Mouse (Mus musculus): ENCODE measurements around the gene Gpr132. TPM values are rescaled to one million over a fixed set of nuclear protein-coding genes. Genes with fewer than 3 reads are reported as not detected.

Gpr132 gene
- total and polyA plus RNA-seq, 3 experiments = 5.4 to 6.5 TPM; not detected in 1

DNA sequence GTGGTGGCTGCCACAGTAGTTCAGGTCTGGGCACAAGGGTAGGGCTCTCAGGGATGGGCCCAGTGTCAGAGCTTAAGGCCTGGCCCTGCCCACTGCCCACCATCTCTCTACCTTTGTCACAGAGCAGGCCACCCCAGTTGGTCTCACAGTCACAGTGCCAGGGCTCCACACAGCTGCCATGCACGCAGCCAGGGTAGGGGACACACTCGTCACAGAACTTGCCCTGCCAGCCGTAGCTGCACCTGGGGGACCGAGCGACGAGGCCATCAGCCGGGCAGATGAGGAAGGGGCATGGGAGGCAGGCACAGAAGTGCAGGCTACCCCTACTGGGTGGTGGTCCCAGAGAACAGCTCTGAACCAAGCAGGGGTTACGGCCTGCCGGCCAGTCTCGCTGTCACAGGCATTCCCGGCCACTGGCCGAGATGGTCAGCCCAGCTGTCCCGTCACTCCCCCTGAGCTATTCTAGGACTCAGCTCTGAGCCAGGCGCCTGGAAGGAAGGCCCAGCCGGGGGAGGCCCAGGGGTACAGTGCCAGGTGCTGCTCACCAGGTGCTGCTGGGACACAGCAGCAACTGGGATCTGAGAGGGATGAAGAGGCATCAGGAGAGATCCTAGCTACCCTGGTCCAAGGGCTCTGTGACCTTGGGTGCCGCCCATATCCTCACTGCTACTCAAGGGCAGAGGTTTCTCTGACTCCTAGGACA is 48.8 kb upstream of the Gpr132 start:
- no peaks in the 10 kb centered on the region for H3K79me2 ChIP-seq (ENCODE audit: control insufficient read depth, insufficient read depth, low read length, poor library complexity)
- H3K36me3 ChIP-seq (ENCODE audit: control insufficient read depth in 1 of 2, insufficient read depth in 2 of 2, low read length in 2 of 2) = no peaks in the 10 kb centered on the region
- TF ChIP-seq NRF1 (IDR thresholded peaks at IDR 0.05; ENCODE audit: insufficient read depth, low read depth, low read length, poor library complexity, severe bottlenecking) = no peak
- TF ChIP-seq POLR2AphosphoS5 (IDR thresholded peaks at IDR 0.05; ENCODE audit: borderline replicate concordance, low read depth, low read length) = no peak
- no peak for TF ChIP-seq TAL1 (IDR thresholded peaks at IDR 0.05; ENCODE audit: low read length)
- no peak for TF ChIP-seq POLR2AphosphoS2 (IDR thresholded peaks at IDR 0.05; ENCODE audit: low read length)
- TF ChIP-seq POLR2A (IDR thresholded peaks at IDR 0.05; ENCODE audit: control insufficient read depth in 1 of 2, insufficient read depth in 1 of 2, low read depth in 1 of 2, low read length in 2 of 2, poor library complexity in 1 of 2) = no peak
- H3K4me3 ChIP-seq (ENCODE audit: control insufficient read depth in 1 of 2, insufficient read depth in 1 of 2, low read depth in 2 of 2, low read length in 2 of 2) = no peak overlapping the region
- H3K9ac ChIP-seq (ENCODE audit: control insufficient read depth, low read depth, low read length, poor library complexity, severe bottlenecking) = no peak overlapping the region
- H3K27me3 ChIP-seq (ENCODE audit: control insufficient read depth in 1 of 2, insufficient read depth in 2 of 2, low read length in 2 of 2) = no peaks in the 10 kb centered on the region
- H3K4me1 ChIP-seq (ENCODE audit: control insufficient read depth in 1 of 2, insufficient read depth in 2 of 2, low read length in 2 of 2) = no peaks in the 10 kb centered on the region
- DNase-seq (ENCODE audit: low read depth, low spot score) = no peak
- no peak overlapping the region for H3K27ac ChIP-seq (ENCODE audit: control insufficient read depth, low read depth, low read length)
- no peaks in the 10 kb centered on the region for H3K9me3 ChIP-seq (replicated peaks; ENCODE audit: insufficient read depth, low read length)

DNA sequence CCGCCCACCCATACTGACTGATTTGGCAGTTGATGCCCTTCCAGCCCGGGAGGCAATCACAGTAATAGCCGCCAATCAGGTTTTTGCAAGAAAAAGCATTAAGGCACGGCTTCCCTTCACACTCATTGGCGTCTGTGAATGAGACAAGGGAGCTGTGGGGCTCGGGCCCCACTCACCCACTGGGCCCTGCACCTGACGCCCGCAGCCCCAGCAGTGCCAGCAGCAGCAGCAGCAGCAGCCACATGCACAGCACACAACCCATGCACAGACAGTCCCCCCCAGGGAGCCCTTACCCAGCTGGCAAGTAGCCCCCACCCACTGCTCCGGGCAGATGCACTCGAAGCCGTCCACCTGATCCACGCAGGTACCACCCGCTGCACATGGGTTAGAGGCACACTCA is 47.6 kb upstream of the Gpr132 start:
- Histone ChIP-seq H3K9me3 (replicated peaks; ENCODE audit: insufficient read depth, low read length) (no peaks in the 10 kb centered on the region), H3K4me1 (ENCODE audit: control insufficient read depth in 1 of 2, insufficient read depth in 2 of 2, low read length in 2 of 2) (peaks cover 0 to under 1% of the 10 kb centered on the region in 2 experiments; a peak in 1 of 4 replicates), H3K36me3 (ENCODE audit: control insufficient read depth in 1 of 2, insufficient read depth in 2 of 2, low read length in 2 of 2) (no peaks in the 10 kb centered on the region), H3K9ac (ENCODE audit: control insufficient read depth, low read depth, low read length, poor library complexity, severe bottlenecking) (no peak overlapping the region), H3K4me3 (ENCODE audit: control insufficient read depth in 1 of 2, insufficient read depth in 1 of 2, low read depth in 2 of 2, low read length in 2 of 2) (no peak overlapping the region), H3K27me3 (ENCODE audit: control insufficient read depth in 1 of 2, insufficient read depth in 2 of 2, low read length in 2 of 2) (no peaks in the 10 kb centered on the region), H3K79me2 (ENCODE audit: control insufficient read depth, insufficient read depth, low read length, poor library complexity) (no peaks in the 10 kb centered on the region), H3K27ac (ENCODE audit: control insufficient read depth, low read depth, low read length) (no peak overlapping the region)
- TF ChIP-seq CHD1 (IDR thresholded peaks at IDR 0.05; ENCODE audit: low read depth, low read length) = no peak
- TF ChIP-seq ZMIZ1 (IDR thresholded peaks at IDR 0.05; ENCODE audit: low read depth, low read length) = no peak
- DNase-seq (ENCODE audit: low read depth, low spot score) = no peak

DNA sequence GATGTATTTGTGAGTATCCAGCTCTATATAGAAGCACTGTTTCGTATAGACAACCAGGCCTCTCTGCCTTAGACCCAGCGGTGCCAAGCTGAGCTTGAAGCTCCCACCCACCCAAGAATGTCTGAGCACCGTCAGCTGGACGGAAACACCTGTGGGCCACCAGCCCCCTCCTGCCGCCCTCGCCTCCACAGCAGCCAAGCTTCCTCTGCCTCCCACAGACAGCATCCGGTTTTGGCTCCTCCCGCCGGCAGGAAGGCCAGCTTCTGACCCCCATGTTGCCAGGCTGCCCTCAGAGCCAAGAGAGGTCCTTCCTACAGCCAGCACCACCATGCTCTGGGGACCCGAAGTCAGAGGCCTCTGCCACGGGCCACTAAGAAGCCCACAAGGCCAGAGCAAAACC is 46.5 kb upstream of the Gpr132 start:
- Histone ChIP-seq H3K4me3 (ENCODE audit: control insufficient read depth in 1 of 2, insufficient read depth in 1 of 2, low read depth in 2 of 2, low read length in 2 of 2) (no peak overlapping the region), H3K27me3 (ENCODE audit: control insufficient read depth in 1 of 2, insufficient read depth in 2 of 2, low read length in 2 of 2) (no peaks in the 10 kb centered on the region), H3K9me3 (replicated peaks; ENCODE audit: insufficient read depth, low read length) (no peaks in the 10 kb centered on the region), H3K9ac (ENCODE audit: control insufficient read depth, low read depth, low read length, poor library complexity, severe bottlenecking) (no peak overlapping the region), H3K27ac (ENCODE audit: control insufficient read depth, low read depth, low read length) (no peak overlapping the region), H3K4me1 (ENCODE audit: control insufficient read depth in 1 of 2, insufficient read depth in 2 of 2, low read length in 2 of 2) (peaks cover 0 to 3% of the 10 kb centered on the region in 2 experiments; a peak in 1 of 4 replicates), H3K36me3 (ENCODE audit: control insufficient read depth in 1 of 2, insufficient read depth in 2 of 2, low read length in 2 of 2) (no peaks in the 10 kb centered on the region), H3K79me2 (ENCODE audit: control insufficient read depth, insufficient read depth, low read length, poor library complexity) (no peaks in the 10 kb centered on the region)
- no peak for TF ChIP-seq JUND (IDR thresholded peaks at IDR 0.05; ENCODE audit: low read depth, low read length)
- TF ChIP-seq MYC (IDR thresholded peaks at IDR 0.05; ENCODE audit: low read depth, low read length) = no peak
- no peak for TF ChIP-seq GABPA (IDR thresholded peaks at IDR 0.05; ENCODE audit: low read depth, low read length)
- no peak for TF ChIP-seq HCFC1 (IDR thresholded peaks at IDR 0.05; ENCODE audit: low read depth, low read length)
- DNase-seq (ENCODE audit: low read depth, low spot score) = no peak

All from MEL (cell line).